Comparison of ENCODE assay signal across 8 mouse cellular contexts in genomic region chr11:115173549-115174339, GRCm38 (mm10). TPM values are rescaled to one million over a fixed set of nuclear protein-coding genes. Genes with fewer than 3 reads are reported as not detected.
DNase-seq lines count a peak whose midpoint lies in the region; ATAC-seq and TF ChIP-seq lines count a peak whose summit lies in the region.

No protein-coding gene starts in this region.

- no peak for DNase-seq in heart, adult 9 months (ENCODE audit: low spot score in 2 of 2)
- no peak for DNase-seq in ES-E14 (ENCODE audit: low read depth, low spot score)
- DNase-seq in gastrocnemius, adult 18-20 months (ENCODE audit: low spot score), result no peak
- DNase-seq in cerebellum, adult 11 months, result no peak
- DNase-seq in layer of hippocampus, adult 9-10 months (ENCODE audit: low spot score), result no peak

- 17% methylated on average over 16 of the region's 16 CpGs for WGBS in heart, embryonic 11.5 days (ENCODE audit: insufficient replicate concordance)
- WGBS in kidney, embryonic 15.5 days, result 19% methylated on average over 16 of the region's 16 CpGs

- no peaks in the 10 kb centered on the region for H3K36me3 ChIP-seq in heart, embryonic 11.5 days (ENCODE audit: control insufficient read depth, insufficient read depth, low read length)
- peaks cover 18% of the 10 kb centered on the region; the same call in 1 of the 2 replicates for H3K36me3 ChIP-seq in ES-E14 (ENCODE audit: control insufficient read depth, insufficient read depth, low read length, poor library complexity, severe bottlenecking)
- H3K36me3 ChIP-seq in kidney, embryonic 15.5 days, result 0 out of 2 replicates have a peak, but pooled peaks cover 2% of the 10 kb centered on the region

- no peaks in the 10 kb centered on the region for H3K9me3 ChIP-seq in heart, embryonic 11.5 days (replicated peaks; ENCODE audit: control insufficient read depth, low read length)
- H3K9me3 ChIP-seq in ES-E14 (ENCODE audit: control insufficient read depth, insufficient read depth, low read depth, low read length), result no peaks in the 10 kb centered on the region
- H3K9me3 ChIP-seq in kidney, embryonic 15.5 days (replicated peaks), result no peaks in the 10 kb centered on the region

- ATAC-seq in heart, embryonic 11.5 days (replicated peaks; ENCODE audit: insufficient number of reproducible peaks, low FRiP score, low TSS enrichment), result no peak
- ATAC-seq in kidney, embryonic 15.5 days (replicated peaks; ENCODE audit: low FRiP score), result peak; percentile 12; the same call in 1 of the 2 replicates
- ATAC-seq in megakaryocyte progenitor cell, adult 5-6 weeks (replicated peaks; ENCODE audit: poor library complexity), result peak; percentile 75

- H3K4me2 ChIP-seq in heart, embryonic 11.5 days, result peak overlapping the region; percentile 27
- H3K4me2 ChIP-seq in kidney, embryonic 15.5 days, result peak overlapping the region; percentile 36

- no peak overlapping the region for H3K27ac ChIP-seq in heart, embryonic 11.5 days (ENCODE audit: low read depth, low read length)
- H3K27ac ChIP-seq in ES-E14 (ENCODE audit: insufficient read depth, low read depth, low read length, poor library complexity, severe bottlenecking), result peak overlapping the region; percentile 71
- H3K27ac ChIP-seq in kidney, embryonic 15.5 days, result peak overlapping the region; percentile 84

- in situ Hi-C loops in ES-E14 (cut with MboI; ENCODE audit: low sequenced_read_pairs in 2 of 2, unreplicated experiment in 2 of 2), result no loop called here

- no peak overlapping the region for H3K9ac ChIP-seq in heart, embryonic 11.5 days (ENCODE audit: low read depth, low read length)
- peak overlapping the region; percentile 53 for H3K9ac ChIP-seq in ES-E14 (ENCODE audit: insufficient read depth, low read depth, low read length, poor library complexity, severe bottlenecking)
- H3K9ac ChIP-seq in kidney, embryonic 15.5 days, result 0 out of 2 replicates have a peak overlapping the region, but pooled peaks have one; percentile 21

- H3K4me3 ChIP-seq in heart, embryonic 11.5 days (ENCODE audit: low read depth, low read length), result no peak overlapping the region
- peak overlapping the region; percentile 10 to 34; a peak in 3 of 4 replicates for H3K4me3 ChIP-seq in ES-E14 (ENCODE audit: insufficient read depth in 1 of 2, low read depth in 1 of 2, low read length in 2 of 2, poor library complexity in 1 of 2, severe bottlenecking in 1 of 2)
- H3K4me3 ChIP-seq in kidney, embryonic 15.5 days (replicated peaks), result no peak overlapping the region

- peaks cover 34% of the 10 kb centered on the region for H3K4me1 ChIP-seq in heart, embryonic 11.5 days (ENCODE audit: control insufficient read depth, insufficient read depth, low read length)
- peaks cover 14 to 57% of the 10 kb centered on the region in 2 experiments for H3K4me1 ChIP-seq in ES-E14 (ENCODE audit: control insufficient read depth in 2 of 2, insufficient read depth in 2 of 2, low read length in 2 of 2, poor library complexity in 1 of 2)
- peaks cover 83% of the 10 kb centered on the region for H3K4me1 ChIP-seq in kidney, embryonic 15.5 days

- peaks cover 6% of the 10 kb centered on the region for H3K27me3 ChIP-seq in heart, embryonic 11.5 days (ENCODE audit: control insufficient read depth, insufficient read depth, low read length)
- no peaks in the 10 kb centered on the region for H3K27me3 ChIP-seq in kidney, embryonic 15.5 days

TF ChIP-seq in ES-E14, 5 proteins besides CTCF, POLR2A, EP300 and RAD21:
- TF ChIP-seq CHD2 (IDR thresholded peaks at IDR 0.05; ENCODE audit: low read depth, low read length), result no peak

RNA-seq across cellular contexts. Expression of gene Slc9a3r1, which starts 10.6 kb away (rescaled TPM):
- polyA plus RNA-seq in heart, embryonic 11.5 days (2014; fragmentation: Nextera tagmentation; extraction: Ambion mirVana), result 26.4 and 31.1 TPM in 2 replicates
- 40.3 and 43.9 TPM in 2 replicates for total RNA-seq in ES-E14 (2012; rRNA removed)
- polyA plus RNA-seq in kidney, embryonic 15.5 days (2015; fragmentation: Nextera tagmentation; extraction: Ambion mirVana), result 123 and 127 TPM in 2 replicates
- total RNA-seq in megakaryocyte progenitor cell, adult 5-6 weeks (2015), result 51.4 TPM in 2 replicates
- total RNA-seq in megakaryocyte progenitor cell, adult 5-6 weeks (2017), result 44.7 and 49.4 TPM in 2 replicates
- total RNA-seq in gastrocnemius, adult 18-20 months (2021), result 1 to 10 TPM; 1.6 to 1.9 TPM

RNA-seq across cellular contexts. Expression of gene Tmem104, which starts 13.5 kb away (rescaled TPM):
- 7.5 and 8.2 TPM in 2 replicates for polyA plus RNA-seq in heart, embryonic 11.5 days (2014; fragmentation: Nextera tagmentation; extraction: Ambion mirVana)
- 14.7 and 17.2 TPM in 2 replicates for total RNA-seq in ES-E14 (2012; rRNA removed)
- 10.6 and 11.0 TPM in 2 replicates for polyA plus RNA-seq in kidney, embryonic 15.5 days (2015; fragmentation: Nextera tagmentation; extraction: Ambion mirVana)
- 7.8 and 8.3 TPM in 2 replicates for total RNA-seq in megakaryocyte progenitor cell, adult 5-6 weeks (2015)
- total RNA-seq in megakaryocyte progenitor cell, adult 5-6 weeks (2017), result 2.4 and 8.2 TPM in 2 replicates
- total RNA-seq in gastrocnemius, adult 18-20 months (2021), result 1 to 10 TPM; 7.5 to 7.9 TPM

RNA-seq across cellular contexts. Expression of gene Nat9, which starts 13.9 kb away (rescaled TPM):
- 13.7 and 15.7 TPM in 2 replicates for polyA plus RNA-seq in heart, embryonic 11.5 days (2014; fragmentation: Nextera tagmentation; extraction: Ambion mirVana)
- 16.9 and 19.3 TPM in 2 replicates for total RNA-seq in ES-E14 (2012; rRNA removed)
- 21.5 and 23.4 TPM in 2 replicates for polyA plus RNA-seq in kidney, embryonic 15.5 days (2015; fragmentation: Nextera tagmentation; extraction: Ambion mirVana)
- total RNA-seq in megakaryocyte progenitor cell, adult 5-6 weeks (2015), result 17.4 and 17.8 TPM in 2 replicates
- 20.2 and 25.5 TPM in 2 replicates for total RNA-seq in megakaryocyte progenitor cell, adult 5-6 weeks (2017)
- 10 to 100 TPM; 12.6 to 20.2 TPM for total RNA-seq in gastrocnemius, adult 18-20 months (2021)

RNA-seq across cellular contexts. Expression of gene Cd300lf, which starts 40.0 kb away (rescaled TPM):
- polyA plus RNA-seq in heart, embryonic 11.5 days (2014; fragmentation: Nextera tagmentation; extraction: Ambion mirVana), result 0.19 and 0.20 TPM in 2 replicates
- total RNA-seq in ES-E14 (2012; rRNA removed), result 0.40 and 0.42 TPM in 2 replicates
- 0.36 and 0.49 TPM in 2 replicates for polyA plus RNA-seq in kidney, embryonic 15.5 days (2015; fragmentation: Nextera tagmentation; extraction: Ambion mirVana)
- total RNA-seq in megakaryocyte progenitor cell, adult 5-6 weeks (2015), result 2.1 and 2.3 TPM in 2 replicates
- 1.6 and 1.8 TPM in 2 replicates for total RNA-seq in megakaryocyte progenitor cell, adult 5-6 weeks (2017)
- total RNA-seq in gastrocnemius, adult 18-20 months (2021), result not detected

Comparison
In these comparisons a context has a peak if more than half of its experiments do, and no peak if none do; other contexts are left out.
1. H3K4me3 ChIP-seq: peak in ES-E14 (2 of 2); none in heart, embryonic 11.5 days (single experiment) and kidney, embryonic 15.5 days (single experiment).
2. RNA of gene Slc9a3r1, which starts 10.6 kb away (total RNA-seq): 44.7 to 51.4 TPM in megakaryocyte progenitor cell, adult 5-6 weeks and 40.3 to 43.9 TPM in ES-E14; 1.6 to 1.9 TPM in gastrocnemius, adult 18-20 months; every median in the first group is over 10 times any median in the second.